Mouse (Mus musculus) liver, postnatal 0 days (tissue): Measurements from ENCODE around the gene Ugt1a6a. TPM values are rescaled to one million over a fixed set of nuclear protein-coding genes. Genes with fewer than 3 reads are reported as not detected.
A peak's percentile ranks its signal among the peaks of the same experiment; 100 is the strongest.
"Not testable (repeated sequence)": the region's sequence is repeated elsewhere in the genome, so short reads cannot be mapped to it uniquely, and the experiment has no call there.

Source experiments
- ATAC-seq: fragments of 200-750 bp; cut with Nextera tagmentation; 2 replicates; pipeline ENCODE4 v1.8.0; 2017; ENCODE audit warnings: mild to moderate bottlenecking, moderate library complexity
- DNase-seq: peaks from one replicate; pipeline ENCODE4 v3.0.0-alpha.2; 2016
- H3K27ac ChIP-seq: fragments of 300-500 bp; sonication (generic); 2 replicates; pipeline ENCODE4 v1.5.1; 2014; ENCODE audit warnings: antibody characterized with exemption, moderate library complexity, mild to moderate bottlenecking, low read depth
- H3K27me3 ChIP-seq: fragments of 300-500 bp; sonication (generic); 2 replicates; pipeline ENCODE4 v1.6.1; 2014; ENCODE audit warnings: low read length, control low read depth, mixed read lengths; ENCODE audit not compliant: insufficient read depth
- H3K36me3 ChIP-seq: fragments of 300-500 bp; sonication (generic); replicated peaks from 2 replicates; pipeline ENCODE4 v1.6.1; 2014; ENCODE audit warnings: mild to moderate bottlenecking, control low read depth, low read length, moderate library complexity, mixed read lengths; ENCODE audit not compliant: insufficient read depth
- H3K4me1 ChIP-seq: fragments of 300-500 bp; sonication (generic); 2 replicates; pipeline ENCODE4 v1.6.1; 2014; ENCODE audit warnings: antibody characterized with exemption, mild to moderate bottlenecking, control low read depth; ENCODE audit not compliant: insufficient read depth
- H3K4me2 ChIP-seq: fragments of 300-500 bp; sonication (generic); 2 replicates; pipeline ENCODE4 v1.6.1; 2014; ENCODE audit warnings: low read depth, mild to moderate bottlenecking, low read length, moderate library complexity, mixed read lengths
- H3K4me3 ChIP-seq: fragments of 300-500 bp; sonication (generic); 2 replicates; pipeline ENCODE4 v1.5.1; 2014; ENCODE audit warnings: low read depth, low read length
- H3K9ac ChIP-seq: fragments of 300-500 bp; sonication (generic); replicated peaks from 2 replicates; pipeline ENCODE4 v1.6.1; 2014; ENCODE audit warnings: mild to moderate bottlenecking, moderate library complexity
- H3K9me3 ChIP-seq: fragments of 300-500 bp; sonication (generic); 2 replicates; pipeline ENCODE4 v1.6.1; 2016; ENCODE audit warnings: mild to moderate bottlenecking, control low read depth, low read length, mixed read lengths
- CTCF ChIP-seq: sonication (generic); IDR thresholded peaks from 2 replicates; pipeline ENCODE4 v1.5.1; 2016; ENCODE audit warnings: antibody characterized with exemption, low read depth
- EP300 ChIP-seq: IDR thresholded peaks from 2 replicates; pipeline ENCODE4 v1.6.1; 2016; ENCODE audit warnings: antibody characterized with exemption, low read depth, mild to moderate bottlenecking
- WGBS: fragments of 180-500 bp; shearing (Covaris S2); extraction: QIAGEN DNeasy Blood & Tissue Kit; methylation state at CpG from one replicate; pipeline ENCODE4 v1.1.7; 2014; ENCODE audit not compliant: insufficient replicate concordance; 5-methylcytosine and 5-hydroxymethylcytosine counted together
- polyA plus RNA-seq: library from polyadenylated mRNA; unstranded; fragments of >200 nt; fragmentation: Nextera tagmentation; extraction: Ambion mirVana; gene quantifications from 2 replicates; pipeline ENCODE4 v1.2.1, GENCODE M21; 2015

Gene Ugt1a6a
- polyA plus RNA-seq, 1 experiment from 2014 or later, result 27.7 TPM

GRCm38 (mm10) chr1:88103697-88104468, 30.7 kb upstream of the Ugt1a6a start:
- not testable (repeated sequence) for H3K27me3 ChIP-seq, H3K36me3 ChIP-seq, H3K4me1 ChIP-seq, H3K9me3 ChIP-seq, DNase-seq
- Histone ChIP-seq H3K27ac (peak overlapping the region; percentile 51; the same call in 1 of the 2 replicates), H3K4me3 (0 out of 2 replicates have a peak overlapping the region, but pooled peaks have one; percentile 13), H3K4me2 (peak overlapping the region; percentile 56), H3K9ac (peak overlapping the region; percentile 30)
- ATAC-seq, result peak; percentile 14; the same call in 1 of the 2 replicates
- 61% methylated on average over 4 of the region's 5 CpGs for WGBS

DNA sequence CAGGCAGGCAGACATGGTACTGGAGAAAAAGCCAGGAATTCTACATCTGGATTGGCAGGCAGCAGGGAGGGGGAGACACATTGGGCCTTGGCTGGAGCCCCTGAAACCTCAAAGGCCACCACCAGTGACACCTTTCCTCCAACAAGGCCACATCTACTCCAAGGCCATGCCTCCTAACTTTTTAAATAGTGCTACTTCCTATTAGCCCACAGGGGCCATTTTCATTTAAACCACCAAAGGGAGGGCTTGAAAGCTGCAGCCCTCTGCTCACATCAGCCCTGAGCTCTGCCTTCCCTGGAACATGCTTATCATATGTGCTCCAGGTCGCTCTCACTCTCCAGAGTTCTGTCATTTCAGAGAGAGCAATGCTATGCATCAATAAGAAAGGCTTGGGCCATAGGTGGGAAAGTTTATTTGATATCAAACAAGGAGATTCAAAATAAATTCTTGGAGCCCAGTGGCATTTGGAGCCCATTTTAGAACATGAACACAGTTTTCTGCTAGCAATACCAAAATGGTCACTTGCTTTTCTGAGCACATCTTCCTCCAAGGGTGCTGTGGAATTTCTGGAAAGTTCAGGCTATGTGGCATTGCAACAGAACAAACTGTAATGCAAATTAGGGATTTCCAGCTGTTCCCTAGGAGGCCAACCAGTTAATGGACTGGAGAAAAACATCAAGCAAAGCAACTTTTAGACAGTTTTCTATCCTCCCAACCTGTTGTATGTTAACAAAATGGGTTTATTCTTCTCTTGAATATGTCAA, 29.8 kb upstream of the Ugt1a6a start:
- no peaks in the 10 kb centered on the region for H3K9me3 ChIP-seq
- H3K27ac ChIP-seq, result peak overlapping the region; percentile 11; the same call in 1 of the 2 replicates
- peak overlapping the region; percentile 56 for H3K4me2 ChIP-seq
- no peak for TF ChIP-seq CTCF
- no peak overlapping the region for H3K4me3 ChIP-seq
- H3K27me3 ChIP-seq, result no peaks in the 10 kb centered on the region
- no peaks in the 10 kb centered on the region for H3K36me3 ChIP-seq
- H3K4me1 ChIP-seq, result peaks cover 8% of the 10 kb centered on the region; the same call in 1 of the 2 replicates
- ATAC-seq (no peak), DNase-seq (no peak)
- H3K9ac ChIP-seq, result no peak overlapping the region
- 79% methylated on average over 1 of the region's 1 CpGs for WGBS

- TF ChIP-seq EP300, result no peak
- no peak for TF ChIP-seq CTCF
- H3K9ac ChIP-seq, result no peak overlapping the region
- H3K27me3 ChIP-seq, result no peaks in the 10 kb centered on the region
- peak overlapping the region; percentile 62; the same call in 1 of the 2 replicates for H3K27ac ChIP-seq
- no peak for ATAC-seq
- H3K9me3 ChIP-seq, result no peaks in the 10 kb centered on the region
- no peak overlapping the region for H3K4me3 ChIP-seq
- peaks cover 8% of the 10 kb centered on the region; the same call in 1 of the 2 replicates for H3K4me1 ChIP-seq
- DNase-seq, result no peak
- peak overlapping the region; percentile 29; the same call in 1 of the 2 replicates for H3K4me2 ChIP-seq
- 37% methylated on average over 2 of the region's 2 CpGs for WGBS
- H3K36me3 ChIP-seq, result no peaks in the 10 kb centered on the region
Observed at GRCm38 (mm10) chr1:88105656-88106055, 29.0 kb upstream of the Ugt1a6a start.

GRCm38 (mm10) chr1:88109027-88109557, 25.5 kb upstream of the Ugt1a6a start:
- DNase-seq, H3K9me3 ChIP-seq, H3K36me3 ChIP-seq, H3K4me2 ChIP-seq, H3K4me1 ChIP-seq, H3K9ac ChIP-seq, H3K27ac ChIP-seq, H3K4me3 ChIP-seq, H3K27me3 ChIP-seq: not testable (repeated sequence)
- WGBS, result 45% methylated on average over 2 of the region's 2 CpGs
- peak; percentile 97 for ATAC-seq

- H3K27me3 ChIP-seq, H3K9me3 ChIP-seq, H3K4me3 ChIP-seq, H3K9ac ChIP-seq, H3K4me1 ChIP-seq, DNase-seq, H3K36me3 ChIP-seq: not testable (repeated sequence)
- peak; percentile 46; the same call in 1 of the 2 replicates for ATAC-seq
- H3K27ac ChIP-seq, result peak overlapping the region; percentile 39; the same call in 1 of the 2 replicates
- 58% methylated on average over 2 of the region's 2 CpGs for WGBS
- H3K4me2 ChIP-seq, result peak overlapping the region; percentile 22; the same call in 1 of the 2 replicates
Observed at GRCm38 (mm10) chr1:88109604-88110003, 25.0 kb upstream of the Ugt1a6a start.

DNA sequence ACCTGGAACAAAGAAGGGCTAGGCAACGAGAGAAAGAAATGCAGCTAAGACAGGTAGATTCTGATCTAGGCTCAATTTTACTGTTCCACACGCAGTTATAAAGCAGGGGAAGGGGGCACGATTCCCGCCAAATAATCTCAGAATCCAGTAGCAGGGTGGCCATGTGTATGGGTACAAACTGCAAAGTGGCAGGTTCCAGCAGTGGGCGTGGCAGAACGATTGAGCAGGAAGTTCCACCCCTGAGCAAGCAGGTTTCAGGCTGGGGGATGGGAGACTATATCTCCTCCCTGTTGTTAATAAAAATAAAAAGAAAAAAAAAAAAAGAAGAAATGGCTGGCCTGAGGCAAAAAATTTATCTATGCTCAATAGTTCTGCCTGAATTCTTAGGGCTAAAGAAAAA, 21.8 kb upstream of the Ugt1a6a start:
- not testable (repeated sequence) for H3K27me3 ChIP-seq, H3K27ac ChIP-seq, H3K4me3 ChIP-seq, H3K36me3 ChIP-seq, H3K4me1 ChIP-seq, H3K9me3 ChIP-seq, DNase-seq, ATAC-seq, H3K9ac ChIP-seq, H3K4me2 ChIP-seq
- WGBS, result 77% methylated on average over 6 of the region's 6 CpGs
